Mouse (Mus musculus): Measurements from ENCODE around the gene Gfod1.

DNA sequence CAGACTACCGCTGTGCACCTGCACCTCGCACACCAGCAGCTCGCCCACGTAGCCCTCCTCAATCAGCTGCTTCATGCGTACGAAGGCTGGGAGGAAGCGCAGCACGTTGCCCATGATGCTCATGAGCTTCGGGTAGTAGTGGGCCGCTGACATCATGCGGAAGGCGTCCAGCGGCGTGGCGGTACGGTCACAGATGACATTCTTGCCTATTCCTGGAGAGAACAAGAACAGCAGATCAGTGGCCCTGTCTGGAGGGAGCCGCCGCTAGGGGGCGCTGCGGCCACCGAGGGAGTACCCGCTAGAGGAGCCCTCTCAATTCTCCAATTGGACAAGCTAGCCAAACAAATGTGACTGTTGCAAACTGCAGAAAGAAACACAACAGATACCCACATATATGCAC is 102.9 kb downstream of the Gfod1 start:
- no peak for TF ChIP-seq USF1 (IDR thresholded peaks at IDR 0.05; ENCODE audit: low read depth)
- no peak for TF ChIP-seq POLR2A (IDR thresholded peaks at IDR 0.05; ENCODE audit: insufficient read length, low read depth)
- no peak for TF ChIP-seq MYOD1 (IDR thresholded peaks at IDR 0.05; ENCODE audit: control insufficient read depth in 1 of 3, insufficient read length in 2 of 3, low read depth in 2 of 3)
- TF ChIP-seq TCF12 (IDR thresholded peaks at IDR 0.05; ENCODE audit: insufficient read depth, poor library complexity, severe bottlenecking): no peak
- no peak for TF ChIP-seq MAX (IDR thresholded peaks at IDR 0.05; ENCODE audit: low read depth)
- TF ChIP-seq REST (IDR thresholded peaks at IDR 0.05; ENCODE audit: insufficient read depth, insufficient read length): no peak
- peak in 1 of 3 experiments; percentile 0 for TF ChIP-seq MYOG (IDR thresholded peaks at IDR 0.05; ENCODE audit: control insufficient read depth in 1 of 3, insufficient read depth in 1 of 3, insufficient read length in 2 of 3, low read depth in 2 of 3)
- no peak for TF ChIP-seq E2F4 (IDR thresholded peaks at IDR 0.05; ENCODE audit: insufficient read depth)
- no peak for TF ChIP-seq SRF (IDR thresholded peaks at IDR 0.05; ENCODE audit: control insufficient read depth, insufficient read length, low read depth)

Data from myocyte (in vitro differentiated cells).